Mouse (Mus musculus) T-helper 1 cell (primary cell): ENCODE results near the gene Zcchc4.

Experiments used
- in situ Hi-C: fragments of 300-600 bp; cut with MboI, MseI; formaldehyde crosslinking; loops from one replicate; pipeline ENCODE4 v1.15.1; 2025; ENCODE audit warnings: high pct_unique_total_duplicates

Zcchc4 gene

DNA sequence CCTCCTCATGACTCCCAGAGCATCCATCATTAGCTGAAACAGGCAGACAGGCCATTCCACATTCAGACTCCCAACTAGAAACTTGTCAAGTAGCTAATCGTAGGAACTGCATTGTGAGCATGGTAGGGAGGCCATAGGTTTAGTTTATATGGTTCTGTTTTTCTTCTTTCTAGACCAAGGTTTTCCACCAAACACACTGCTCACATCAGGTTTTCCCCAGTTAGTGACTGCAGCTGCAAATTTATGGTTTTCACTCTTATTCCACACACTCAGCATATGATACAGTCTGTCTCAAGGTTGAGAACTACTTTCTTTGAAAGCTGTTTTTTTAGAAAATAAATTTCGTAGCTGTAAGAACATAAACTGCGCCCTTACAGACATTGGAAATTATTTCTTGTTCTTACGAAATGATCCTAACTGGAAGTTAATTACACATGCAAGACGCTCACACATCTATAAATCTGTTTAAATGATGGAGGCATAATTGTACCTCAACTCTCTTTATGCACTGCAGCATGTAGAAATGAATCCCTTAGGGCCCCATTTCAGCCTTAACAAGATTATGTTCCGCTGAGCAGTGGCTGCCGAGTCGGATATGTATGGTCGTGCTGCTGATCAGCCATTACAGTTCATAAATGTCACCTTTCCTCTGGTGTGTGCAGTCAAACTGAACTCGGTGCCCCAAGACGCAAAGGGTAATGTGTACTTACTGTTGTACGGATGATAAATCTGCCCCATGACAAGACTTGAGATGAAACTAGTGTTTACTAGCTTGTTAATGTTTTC is 93.9 kb downstream of the Zcchc4 start:
- in situ Hi-C loops, result no loop called here

DNA sequence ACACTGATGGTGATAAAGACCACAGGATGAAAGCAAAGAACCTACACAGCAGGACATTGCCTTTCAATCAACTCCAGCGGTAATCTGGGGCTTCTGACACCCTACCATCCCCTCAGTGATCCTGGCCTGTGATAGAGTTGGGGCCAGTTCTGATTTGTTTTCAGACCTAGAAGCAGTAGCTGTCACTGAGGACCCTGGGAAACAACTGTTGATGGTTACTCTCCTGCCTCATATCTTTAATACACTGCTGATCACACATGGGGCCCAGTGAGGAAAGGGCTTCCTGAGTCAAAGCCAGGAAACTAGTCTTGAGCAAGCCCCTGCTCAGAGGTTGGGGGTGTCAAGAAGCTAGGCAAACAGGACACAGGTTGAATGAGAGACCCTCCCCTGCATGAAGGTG is 96.3 kb downstream of the Zcchc4 start:
- in situ Hi-C loops, result no loop called here

DNA sequence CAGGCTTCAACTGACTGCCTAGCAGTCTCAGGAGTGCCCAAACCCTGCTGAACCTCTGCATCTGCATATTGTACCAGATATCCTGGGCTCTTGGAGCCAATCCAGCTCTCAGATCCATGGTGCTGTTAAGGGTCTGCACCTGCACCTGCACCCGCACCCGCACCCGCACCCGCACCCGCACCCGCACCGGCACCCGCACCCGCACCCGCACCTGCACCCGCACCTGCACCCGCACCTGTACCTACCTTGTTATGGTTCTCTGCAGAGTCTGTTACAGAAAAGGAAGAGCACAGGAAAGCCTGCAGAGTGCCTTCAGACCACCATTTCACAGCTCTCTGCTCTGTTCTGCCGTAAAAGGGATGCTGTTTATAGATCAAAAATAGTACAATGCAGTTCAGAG is 96.8 kb downstream of the Zcchc4 start:
- in situ Hi-C loops, result no loop called here
